Mouse (Mus musculus) E14TG2a.4 (cell line): ENCODE data around the gene Scin.

ENCODE experiments used
- H3K27me3 ChIP-seq: 2 replicates; pipeline ENCODE4 v1.6.1; 2014; ENCODE audit warnings: low read length, control low read depth; ENCODE audit not compliant: insufficient read depth
- H3K36me3 ChIP-seq: 2 replicates; pipeline ENCODE4 v1.6.1; 2014; ENCODE audit warnings: low read length, control low read depth; ENCODE audit not compliant: insufficient read depth
- H3K4me1 ChIP-seq: replicated peaks from 2 replicates; pipeline ENCODE4 v1.6.1; 2014; ENCODE audit warnings: low read depth, low read length, control low read depth
- H3K4me3 ChIP-seq: replicated peaks from 2 replicates; pipeline ENCODE4 v1.5.1; 2014; ENCODE audit warnings: mild to moderate bottlenecking, low read length
- H3K9me3 ChIP-seq: 2 replicates; pipeline ENCODE4 v1.6.1; 2014; ENCODE audit warnings: low read length, control low read depth
- CTCF ChIP-seq: conservative IDR thresholded peaks from 2 replicates; pipeline ENCODE4 v1.5.1; 2014; ENCODE audit warnings: low read length
- NANOG ChIP-seq: IDR thresholded peaks from 2 replicates; pipeline ENCODE4 v1.6.1; 2014; ENCODE audit warnings: borderline replicate concordance, low read length, mixed read lengths
- POU5F1 ChIP-seq: IDR thresholded peaks from 2 replicates; pipeline ENCODE4 v1.6.1; 2014; ENCODE audit warnings: low read length, borderline replicate concordance

The Scin gene

GRCm38 (mm10) chr12:40117045-40117444 is 17.0 kb downstream of the Scin start:
- no peak for TF ChIP-seq CTCF
- TF ChIP-seq NANOG: no peak
- TF ChIP-seq POU5F1: no peak
- H3K36me3 ChIP-seq: no peaks in the 10 kb centered on the region
- no peaks in the 10 kb centered on the region for H3K27me3 ChIP-seq
- H3K4me1 ChIP-seq: no peaks in the 10 kb centered on the region
- no peak overlapping the region for H3K4me3 ChIP-seq
- H3K9me3 ChIP-seq: no peaks in the 10 kb centered on the region

DNA sequence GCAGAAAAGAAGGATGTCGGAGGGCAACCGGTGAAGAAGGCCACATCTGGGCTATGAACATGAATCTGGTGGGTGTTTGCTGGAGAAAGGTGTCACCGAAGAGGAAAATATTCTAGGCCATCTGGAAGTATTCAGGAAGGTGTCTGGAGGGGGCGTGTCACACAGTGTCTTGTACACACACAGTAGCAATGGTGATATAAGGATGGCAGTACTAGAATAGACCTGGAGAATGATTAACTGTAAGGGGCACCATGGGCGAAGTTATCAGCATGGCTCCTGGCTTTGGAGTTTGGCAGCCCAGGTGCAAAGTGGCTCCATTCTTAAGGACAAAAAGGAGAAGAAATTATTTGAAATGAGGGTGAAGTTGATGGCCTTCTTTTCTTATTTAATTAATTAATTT is 17.8 kb downstream of the Scin start:
- TF ChIP-seq CTCF (no peak), NANOG (no peak), POU5F1 (no peak)
- Histone ChIP-seq H3K36me3 (no peaks in the 10 kb centered on the region), H3K4me3 (no peak overlapping the region), H3K4me1 (no peaks in the 10 kb centered on the region), H3K27me3 (no peaks in the 10 kb centered on the region), H3K9me3 (no peaks in the 10 kb centered on the region)

DNA sequence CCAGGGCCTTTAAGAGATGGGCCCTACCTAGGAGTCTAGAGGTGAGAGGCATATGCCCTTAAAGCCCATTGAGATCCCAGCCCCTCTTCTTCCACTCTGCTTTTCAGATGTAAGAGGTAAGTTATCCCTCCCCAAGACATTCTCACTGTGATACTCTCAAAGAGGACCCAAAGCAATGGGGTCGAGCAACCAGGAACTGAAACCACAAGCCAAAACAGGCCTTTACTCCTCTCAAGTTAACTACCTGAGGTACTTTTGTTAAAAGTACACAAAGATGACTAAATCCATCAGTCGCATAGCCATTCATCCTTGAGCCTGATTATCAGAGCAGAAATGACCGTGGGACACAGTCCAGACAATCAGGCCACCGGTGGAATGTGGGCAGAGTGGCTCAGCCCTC is 19.1 kb downstream of the Scin start:
- no peaks in the 10 kb centered on the region for H3K4me1 ChIP-seq
- TF ChIP-seq NANOG (no peak), CTCF (no peak), POU5F1 (no peak)
- no peaks in the 10 kb centered on the region for H3K36me3 ChIP-seq
- no peaks in the 10 kb centered on the region for H3K9me3 ChIP-seq
- no peak overlapping the region for H3K4me3 ChIP-seq
- no peaks in the 10 kb centered on the region for H3K27me3 ChIP-seq

GRCm38 (mm10) chr12:40114020-40114419 is 20.0 kb downstream of the Scin start:
- no peaks in the 10 kb centered on the region for H3K36me3 ChIP-seq
- H3K9me3 ChIP-seq: no peaks in the 10 kb centered on the region
- no peaks in the 10 kb centered on the region for H3K27me3 ChIP-seq
- H3K4me3 ChIP-seq: no peak overlapping the region
- no peaks in the 10 kb centered on the region for H3K4me1 ChIP-seq
- TF ChIP-seq CTCF (no peak), POU5F1 (no peak), NANOG (no peak)

- Histone ChIP-seq H3K36me3 (no peaks in the 10 kb centered on the region), H3K27me3 (no peaks in the 10 kb centered on the region), H3K4me3 (no peak overlapping the region), H3K4me1 (no peaks in the 10 kb centered on the region), H3K9me3 (no peaks in the 10 kb centered on the region)
- TF ChIP-seq POU5F1: no peak
- TF ChIP-seq NANOG: no peak
- TF ChIP-seq CTCF: no peak
These were observed 20.4 kb downstream of the Scin start for GRCm38 (mm10) chr12:40113605-40114004.

DNA sequence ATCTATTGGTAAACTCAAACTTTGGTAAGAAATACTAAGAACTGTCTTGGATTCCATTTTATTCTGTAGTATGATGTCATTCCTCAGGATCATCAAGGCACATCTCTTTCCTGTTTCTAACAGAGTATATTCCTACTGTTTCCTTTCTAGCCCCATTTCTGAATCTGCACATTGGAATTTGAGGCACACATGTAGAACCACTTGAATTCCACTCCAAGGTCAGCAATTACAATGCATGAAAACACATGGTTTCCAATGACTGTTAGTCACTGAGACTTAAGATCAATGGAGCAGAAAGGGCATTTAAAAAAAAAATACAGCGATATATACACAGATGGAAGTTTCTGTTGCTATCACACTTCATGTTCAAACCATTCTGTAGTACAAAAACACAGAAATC is 24.8 kb downstream of the Scin start:
- no peaks in the 10 kb centered on the region for H3K36me3 ChIP-seq
- H3K9me3 ChIP-seq: no peaks in the 10 kb centered on the region
- peaks cover 3% of the 10 kb centered on the region for H3K4me1 ChIP-seq
- H3K27me3 ChIP-seq: no peaks in the 10 kb centered on the region
- no peak overlapping the region for H3K4me3 ChIP-seq
- no peak for TF ChIP-seq NANOG
- no peak for TF ChIP-seq CTCF
- no peak for TF ChIP-seq POU5F1

GRCm38 (mm10) chr12:40108143-40108542 is 25.9 kb downstream of the Scin start:
- no peaks in the 10 kb centered on the region for H3K36me3 ChIP-seq
- no peaks in the 10 kb centered on the region for H3K27me3 ChIP-seq
- peaks cover 3% of the 10 kb centered on the region for H3K4me1 ChIP-seq
- no peaks in the 10 kb centered on the region for H3K9me3 ChIP-seq
- no peak overlapping the region for H3K4me3 ChIP-seq
- TF ChIP-seq NANOG (no peak), CTCF (no peak), POU5F1 (no peak)

DNA sequence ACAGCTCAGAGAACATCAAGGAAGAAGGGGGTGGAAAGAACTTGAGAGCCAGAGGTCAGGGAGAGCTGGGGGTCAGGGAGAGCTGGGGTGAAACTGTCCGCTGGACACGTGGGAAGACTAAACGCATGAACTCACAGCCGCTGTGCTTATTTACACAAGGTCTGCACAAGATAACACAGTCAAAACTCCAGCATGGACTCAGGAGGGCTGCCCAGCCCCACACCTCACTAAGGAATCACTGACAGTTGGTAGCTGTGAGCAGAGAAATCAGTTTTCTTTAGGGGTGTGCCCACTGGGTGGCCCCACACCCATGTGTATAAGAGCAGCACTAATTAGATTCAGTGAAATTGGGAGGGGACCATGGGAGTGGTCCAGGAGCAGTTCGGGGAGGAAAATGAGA is 27.2 kb downstream of the Scin start:
- H3K27me3 ChIP-seq: no peaks in the 10 kb centered on the region
- H3K4me3 ChIP-seq: no peak overlapping the region
- peaks cover 3% of the 10 kb centered on the region for H3K4me1 ChIP-seq
- H3K36me3 ChIP-seq: no peaks in the 10 kb centered on the region
- TF ChIP-seq POU5F1 (no peak), NANOG (no peak), CTCF (no peak)
- no peaks in the 10 kb centered on the region for H3K9me3 ChIP-seq

DNA sequence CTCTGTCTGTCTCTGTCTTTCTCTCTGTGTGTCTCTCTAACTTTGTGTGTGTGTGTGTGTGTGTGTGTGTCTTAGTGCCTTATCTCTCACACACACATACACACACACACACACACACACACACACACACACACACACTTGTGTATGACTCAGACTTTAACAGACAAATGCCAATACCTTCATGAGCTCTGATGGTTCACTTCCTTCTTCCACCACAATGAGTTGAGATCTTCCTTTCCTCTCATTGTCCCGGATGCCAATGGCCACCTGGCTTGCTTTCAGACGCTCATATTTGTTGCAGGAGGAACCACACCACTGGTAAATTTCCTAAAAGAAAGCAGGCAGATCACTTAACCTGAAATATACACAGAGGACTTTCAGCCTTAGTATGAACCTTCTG is 29.3 kb downstream of the Scin start:
- Histone ChIP-seq H3K36me3 (no peaks in the 10 kb centered on the region), H3K27me3 (no peaks in the 10 kb centered on the region)
- no peak for TF ChIP-seq POU5F1
- no peak for TF ChIP-seq CTCF
- TF ChIP-seq NANOG: no peak

GRCm38 (mm10) chr12:40102359-40102758 is 31.7 kb downstream of the Scin start:
- Histone ChIP-seq H3K36me3 (no peaks in the 10 kb centered on the region), H3K9me3 (no peaks in the 10 kb centered on the region), H3K27me3 (no peaks in the 10 kb centered on the region), H3K4me3 (no peak overlapping the region), H3K4me1 (peaks cover 3% of the 10 kb centered on the region)
- TF ChIP-seq POU5F1 (no peak), NANOG (no peak), CTCF (no peak)

More for the DNA sequence above, 29.3 kb downstream of the Scin start:
- Histone ChIP-seq H3K4me3 (no peak overlapping the region), H3K9me3 (no peaks in the 10 kb centered on the region), H3K4me1 (peaks cover 3% of the 10 kb centered on the region)
